Mouse (Mus musculus) hindbrain, postnatal 0 days (tissue): ENCODE results near the gene Mettl3. TPM values are rescaled to one million over a fixed set of nuclear protein-coding genes. Genes with fewer than 3 reads are reported as not detected.

Experiments
- ATAC-seq: fragments of 200-750 bp; cut with Nextera tagmentation; 2 replicates; pipeline ENCODE4 v1.8.0; 2017; ENCODE audit warnings: mild to moderate bottlenecking, moderate TSS enrichment, moderate library complexity
- DNase-seq: peaks from one replicate; pipeline ENCODE4 v3.0.0-alpha.2; 2015; ENCODE audit warnings: low spot score
- H3K27ac ChIP-seq: fragments of 300-500 bp; sonication (generic); 2 replicates; pipeline ENCODE4 v1.5.1; 2014; ENCODE audit warnings: mild to moderate bottlenecking
- H3K27me3 ChIP-seq: fragments of 300-500 bp; sonication (generic); 2 replicates; pipeline ENCODE4 v1.6.1; 2014; ENCODE audit warnings: low read length, mixed read lengths; ENCODE audit not compliant: insufficient read depth
- H3K36me3 ChIP-seq: fragments of 300-500 bp; sonication (generic); 2 replicates; pipeline ENCODE4 v1.6.1; 2014; ENCODE audit warnings: low read length, mixed read lengths; ENCODE audit not compliant: insufficient read depth
- H3K4me1 ChIP-seq: fragments of 300-500 bp; sonication (generic); 2 replicates; pipeline ENCODE4 v1.6.1; 2014; ENCODE audit warnings: antibody characterized with exemption, low read length, mixed read lengths; ENCODE audit not compliant: insufficient read depth
- H3K4me2 ChIP-seq: fragments of 300-500 bp; sonication (generic); 2 replicates; pipeline ENCODE4 v1.6.1; 2014; ENCODE audit warnings: low read depth, mild to moderate bottlenecking, low read length, moderate library complexity, mixed read lengths
- H3K4me3 ChIP-seq: fragments of 300-500 bp; sonication (generic); 2 replicates; pipeline ENCODE4 v1.5.1; 2014; ENCODE audit warnings: low read length
- H3K9ac ChIP-seq: fragments of 300-500 bp; sonication (generic); replicated peaks from 2 replicates; pipeline ENCODE4 v1.6.1; 2014; ENCODE audit warnings: mild to moderate bottlenecking, low read length, moderate library complexity, mixed read lengths
- H3K9me3 ChIP-seq: fragments of 300-500 bp; sonication (generic); 2 replicates; pipeline ENCODE4 v1.6.1; 2016; ENCODE audit warnings: low read length, mixed read lengths
- CTCF ChIP-seq: IDR thresholded peaks from 2 replicates; pipeline ENCODE4 v1.5.1; 2016; ENCODE audit warnings: antibody characterized with exemption, control low read depth, low read depth
- WGBS: fragments of 180-500 bp; shearing (Covaris S2); extraction: QIAGEN DNeasy Blood & Tissue Kit; methylation state at CpG from one replicate; pipeline ENCODE4 v1.1.7; 2014; 5-methylcytosine and 5-hydroxymethylcytosine counted together
- polyA plus RNA-seq: library from polyadenylated mRNA; unstranded; fragments of >200 nt; fragmentation: Nextera tagmentation; extraction: Ambion mirVana; gene quantifications from 2 replicates; pipeline ENCODE4 v1.2.1, GENCODE M21; 2015
- total RNA-seq: library from RNA; depleted of rRNA; stranded (reverse); fragments of >200 nt; gene quantifications from 2 replicates; pipeline ENCODE4 v1.2.3, GENCODE M21; 2014; rRNA removed

The Mettl3 gene
- total RNA-seq (19.9 and 22.5 TPM in 2 replicates), polyA plus RNA-seq (23.2 and 23.6 TPM in 2 replicates)

DNA sequence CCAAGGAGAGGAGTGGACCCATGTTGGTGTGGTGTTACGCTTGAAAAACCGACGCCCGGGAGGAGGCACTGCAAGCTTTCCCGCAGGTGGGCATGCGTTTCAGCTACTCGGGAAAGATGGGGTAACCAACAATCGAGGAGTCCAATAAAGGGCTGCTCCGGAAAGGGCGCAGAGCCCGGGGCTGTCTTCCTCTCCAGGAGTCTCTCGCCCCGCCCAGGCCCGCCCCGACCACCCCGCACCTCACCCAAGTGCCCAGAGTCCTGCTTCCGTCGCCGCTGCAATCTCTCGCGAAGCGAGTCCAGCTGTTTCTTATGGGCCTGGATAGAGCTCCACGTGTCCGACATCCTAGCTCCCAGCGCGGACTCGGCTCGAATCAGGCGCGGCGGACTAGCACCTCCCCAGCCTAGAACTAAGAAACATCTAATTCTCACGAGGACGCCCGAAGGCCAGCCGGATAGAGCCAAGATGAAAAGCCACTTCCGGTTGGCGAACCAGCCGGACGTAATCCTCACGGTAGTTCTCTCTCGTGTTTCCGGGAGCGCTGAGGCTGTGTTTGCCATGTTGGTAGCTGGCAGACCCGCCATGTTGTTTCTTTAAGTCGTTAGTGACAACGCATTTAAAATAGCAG lies at the start of gene Mettl3:
TSS of gene Mettl3 (minus strand) at position 485 of the 628 bp plus-strand sequence.
- under 1% methylated on average over 44 of the region's 46 CpGs for WGBS
- H3K27ac ChIP-seq, result peak within 1 kb of the TSS; percentile 87
- peak within 1 kb of the TSS; percentile 75 for H3K9ac ChIP-seq
- H3K4me2 ChIP-seq, result peak within 1 kb of the TSS; percentile 73
- peak within 1 kb of the TSS; percentile 70 for H3K4me3 ChIP-seq
- TF ChIP-seq CTCF, result peak; percentile 55
- H3K4me1 ChIP-seq, result no peaks in the 10 kb centered on the region
- H3K27me3 ChIP-seq, result no peaks in the 10 kb centered on the region
- no peaks in the 10 kb centered on the region for H3K9me3 ChIP-seq
- peaks cover 6% of the 10 kb centered on the region; the same call in 1 of the 2 replicates for H3K36me3 ChIP-seq
- ATAC-seq, result peak; percentile 96
- DNase-seq, result peak; percentile 98

DNA sequence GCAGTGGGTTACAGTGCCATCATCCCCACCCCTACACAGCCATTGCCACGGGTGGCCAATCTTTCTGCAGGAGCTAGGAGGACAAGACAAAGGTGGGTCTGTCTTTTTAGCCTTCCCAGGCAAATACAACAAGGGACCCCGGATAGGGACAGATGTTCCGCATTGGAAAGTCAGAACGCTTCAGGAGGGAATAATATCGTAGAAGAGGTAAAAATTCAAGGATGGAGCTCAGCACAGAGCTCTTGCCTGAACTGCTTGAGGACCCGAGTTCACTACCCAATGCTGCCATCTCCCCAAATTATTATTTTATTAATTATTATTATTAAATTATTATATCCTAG lies 34.6 kb upstream of the Mettl3 start:
- Histone ChIP-seq H3K9me3 (no peaks in the 10 kb centered on the region), H3K4me2 (peak overlapping the region; percentile 56), H3K4me3 (peak overlapping the region; percentile 31), H3K27me3 (no peaks in the 10 kb centered on the region), H3K9ac (peak overlapping the region; percentile 28), H3K27ac (peak overlapping the region; percentile 64; the same call in 1 of the 2 replicates), H3K4me1 (no peaks in the 10 kb centered on the region), H3K36me3 (no peaks in the 10 kb centered on the region)
- 73% methylated on average over 6 of the region's 6 CpGs for WGBS
- no peak for TF ChIP-seq CTCF
- DNase-seq (no peak), ATAC-seq (no peak)

DNA sequence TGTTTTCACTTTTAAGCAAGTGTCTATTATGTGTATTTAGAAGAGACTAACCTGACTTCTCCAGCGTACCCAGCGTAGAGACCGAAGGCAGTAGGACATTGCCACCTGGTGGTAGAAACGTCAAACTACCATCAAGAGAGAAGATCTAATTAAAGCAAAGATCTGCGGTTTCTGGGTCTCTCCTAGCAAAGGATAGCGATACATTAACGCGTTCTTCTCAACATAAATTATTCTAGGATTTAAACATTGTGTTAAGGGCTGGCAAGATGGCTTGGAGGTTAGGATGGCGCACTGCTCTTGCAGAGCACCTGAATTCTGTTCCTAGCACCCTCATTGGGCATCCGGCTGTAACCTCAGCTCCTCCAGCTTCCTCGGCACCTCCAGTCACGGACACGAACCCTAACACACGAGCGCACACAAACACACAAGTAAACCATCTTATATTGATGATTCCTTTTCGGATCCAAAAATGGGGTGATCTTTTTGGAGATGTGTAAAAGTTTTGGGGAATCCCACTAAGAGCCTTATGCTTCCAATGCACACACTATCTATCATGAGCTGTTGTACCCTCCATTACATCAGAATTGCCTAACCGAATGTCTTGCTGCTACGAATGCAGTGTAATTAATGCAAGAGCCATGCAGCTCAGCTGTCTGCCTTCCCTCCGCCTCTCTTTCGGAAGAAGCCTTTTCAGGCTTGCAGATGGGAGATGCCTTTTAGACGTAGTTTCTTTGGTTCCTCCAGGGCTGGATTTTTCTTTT lies 34.0 kb upstream of the Mettl3 start:
- peak overlapping the region; percentile 56 for H3K4me2 ChIP-seq
- H3K27ac ChIP-seq, result peak overlapping the region; percentile 64
- H3K9ac ChIP-seq, result peak overlapping the region; percentile 28
- no peaks in the 10 kb centered on the region for H3K4me1 ChIP-seq
- no peaks in the 10 kb centered on the region for H3K9me3 ChIP-seq
- ATAC-seq (peak; percentile 76), DNase-seq (peak; percentile 90)
- no peaks in the 10 kb centered on the region for H3K36me3 ChIP-seq
- TF ChIP-seq CTCF, result peak; percentile 92
- WGBS, result 24% methylated on average over 21 of the region's 21 CpGs
- peak overlapping the region; percentile 31 for H3K4me3 ChIP-seq
- H3K27me3 ChIP-seq, result no peaks in the 10 kb centered on the region

DNA sequence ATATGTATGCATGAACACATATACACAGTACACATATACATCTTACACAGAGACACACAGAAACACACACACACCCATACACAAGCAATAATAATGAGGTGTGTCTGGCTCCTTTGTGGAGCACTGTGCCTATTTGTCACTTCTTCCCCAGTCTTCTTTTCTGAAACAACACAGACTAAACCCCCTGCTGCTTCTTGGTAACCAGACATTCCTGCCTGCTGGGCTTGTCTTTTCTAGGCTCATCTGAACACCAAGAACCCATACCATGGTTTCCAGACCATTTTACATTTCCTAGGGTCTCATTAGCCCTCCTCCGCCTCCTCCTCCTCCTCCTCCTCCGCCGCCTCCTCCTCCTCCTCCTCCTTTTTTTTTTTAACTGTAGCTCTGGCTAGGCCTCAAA lies 27.2 kb upstream of the Mettl3 start:
- H3K27ac ChIP-seq, result peak overlapping the region; percentile 59; the same call in 1 of the 2 replicates
- no peaks in the 10 kb centered on the region for H3K27me3 ChIP-seq
- no peak for DNase-seq
- ATAC-seq, result no peak
- H3K4me1 ChIP-seq, result no peaks in the 10 kb centered on the region
- H3K4me2 ChIP-seq, result no peak overlapping the region
- TF ChIP-seq CTCF, result no peak
- H3K9me3 ChIP-seq, result no peaks in the 10 kb centered on the region
- WGBS, result 58% methylated on average over 2 of the region's 3 CpGs
- H3K4me3 ChIP-seq, result no peak overlapping the region
- H3K9ac ChIP-seq, result no peak overlapping the region
- H3K36me3 ChIP-seq, result no peaks in the 10 kb centered on the region

DNA sequence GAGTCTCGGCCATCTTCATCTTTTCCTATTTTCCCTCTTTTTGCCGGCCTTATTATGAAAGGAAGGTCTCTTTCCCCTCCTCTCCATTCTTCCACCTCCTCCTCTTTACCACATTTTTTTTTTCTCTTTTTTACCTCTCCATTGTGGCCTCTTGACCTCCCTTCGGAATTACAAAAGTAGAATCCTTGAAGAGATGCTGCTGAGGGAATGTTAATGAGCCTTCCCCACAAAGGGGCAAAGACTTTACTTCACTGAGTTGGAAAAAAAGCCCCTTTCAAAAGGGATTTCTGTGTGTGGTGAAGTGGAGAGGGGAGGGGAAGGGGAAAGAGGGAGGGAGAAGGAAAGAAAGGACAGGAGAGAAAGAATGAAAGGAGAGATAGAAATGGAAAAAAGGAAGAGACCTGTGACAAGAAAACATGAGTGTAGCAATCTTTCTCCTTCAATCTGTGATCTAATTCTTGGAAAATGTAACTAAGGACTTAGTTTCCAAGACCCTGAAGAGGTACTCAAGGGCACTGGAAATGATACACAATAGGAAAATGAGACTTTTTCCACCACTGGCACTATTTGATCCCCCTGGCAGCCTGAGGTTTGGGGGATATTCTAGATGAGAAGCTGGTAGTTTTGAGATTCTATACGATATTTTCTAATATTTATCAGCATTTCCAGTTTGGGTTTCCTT lies 26.3 kb upstream of the Mettl3 start:
- H3K36me3 ChIP-seq, result no peaks in the 10 kb centered on the region
- DNase-seq (peak; percentile 13), ATAC-seq (no peak)
- no peak overlapping the region for H3K9ac ChIP-seq
- no peaks in the 10 kb centered on the region for H3K9me3 ChIP-seq
- no peaks in the 10 kb centered on the region for H3K27me3 ChIP-seq
- H3K4me3 ChIP-seq, result no peak overlapping the region
- H3K4me1 ChIP-seq, result no peaks in the 10 kb centered on the region; the same call in 1 of the 2 replicates
- H3K4me2 ChIP-seq, result 0 out of 2 replicates have a peak overlapping the region, but pooled peaks have one; percentile 3
- TF ChIP-seq CTCF, result no peak
- peak overlapping the region; percentile 59 for H3K27ac ChIP-seq
- 15% methylated on average over 4 of the region's 4 CpGs for WGBS

DNA sequence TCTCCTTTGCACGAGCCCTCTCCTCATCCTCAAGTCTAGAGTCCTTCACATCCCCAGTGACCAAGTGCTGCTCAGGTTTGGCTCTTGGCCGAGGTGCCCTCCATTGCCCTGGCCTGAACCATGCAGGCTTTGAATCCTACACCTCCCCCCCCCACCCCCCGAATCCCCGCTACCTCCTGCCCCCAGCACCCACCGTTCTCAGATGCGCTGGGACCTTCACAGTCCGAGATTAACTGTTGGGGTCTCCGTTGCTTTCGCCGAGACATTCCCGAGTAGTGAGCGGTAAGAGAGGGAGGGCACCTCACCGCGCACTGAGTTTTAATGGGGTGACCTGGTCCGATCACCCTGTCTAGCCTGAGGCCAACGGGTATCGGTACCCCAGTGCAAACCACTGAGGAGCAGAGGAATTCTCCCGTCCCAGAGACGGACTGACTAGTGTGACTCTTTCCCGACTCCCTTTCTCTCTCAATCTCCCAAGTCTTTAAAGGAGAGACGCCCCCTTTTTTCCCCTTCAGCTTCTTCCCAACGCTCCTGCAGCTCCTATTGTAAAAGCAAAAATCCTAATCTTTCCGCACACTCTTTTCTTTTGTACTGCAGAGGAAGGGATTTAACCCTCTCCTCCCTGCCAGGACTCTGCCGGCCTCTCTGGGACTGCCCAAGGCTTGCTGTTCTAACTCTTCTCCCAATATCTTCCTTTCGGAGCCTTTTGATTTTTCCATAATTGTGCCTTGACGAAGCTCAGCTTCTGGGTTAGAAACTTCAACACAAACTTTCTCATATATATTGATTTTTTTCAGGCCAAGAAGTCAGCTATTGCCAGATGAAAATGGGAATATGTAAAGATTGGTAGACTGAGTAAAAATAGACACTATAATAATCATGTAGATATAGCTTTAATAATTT lies 23.2 kb upstream of the Mettl3 start, which contains the start of gene Sall2:
TSS of gene Sall2 (minus strand) at position 853 of the 903 bp plus-strand sequence.
- no peak for TF ChIP-seq CTCF
- Histone ChIP-seq H3K27ac (peak within 1 kb of the TSS; percentile 65), H3K36me3 (no peaks in the 10 kb centered on the region), H3K9me3 (no peaks in the 10 kb centered on the region), H3K4me1 (no peaks in the 10 kb centered on the region; the same call in 1 of the 2 replicates), H3K4me3 (peak within 1 kb of the TSS; percentile 43), H3K9ac (peak within 1 kb of the TSS; percentile 28; the same call in 1 of the 2 replicates), H3K4me2 (peak within 1 kb of the TSS; percentile 80), H3K27me3 (no peaks in the 10 kb centered on the region)
- peak; percentile 78 for ATAC-seq
- WGBS, result 2% methylated on average over 26 of the region's 26 CpGs
- peak; percentile 32 for DNase-seq
